Mouse (Mus musculus): Measurements from ENCODE around the gene Snap25.

The Snap25 gene

GRCm38 (mm10) chr2:136713299-136713758 lies at the start of gene Snap25:
Gene Snap25 (plus strand): TSS chr2:136713453.
- peak; percentile 93 to 95 for DNase-seq

- DNase-seq, result no peak
Observed at GRCm38 (mm10) chr2:136666951-136667350, 46.3 kb upstream of the Snap25 start.

GRCm38 (mm10) chr2:136669183-136669582 lies 44.1 kb upstream of the Snap25 start:
- DNase-seq, result peak in 1 of 2 experiments; percentile 11

GRCm38 (mm10) chr2:136669665-136670064 lies 43.6 kb upstream of the Snap25 start:
- DNase-seq, result no peak

- DNase-seq, result peak; percentile 81 to 85
Observed at GRCm38 (mm10) chr2:136670539-136671271, 42.5 kb upstream of the Snap25 start.

GRCm38 (mm10) chr2:136674077-136674757 lies 39.0 kb upstream of the Snap25 start:
- DNase-seq, result peak; percentile 83

- DNase-seq, result no peak
Observed at GRCm38 (mm10) chr2:136676196-136676595, 37.1 kb upstream of the Snap25 start.

- DNase-seq, result no peak
Observed at GRCm38 (mm10) chr2:136676918-136677445, 36.3 kb upstream of the Snap25 start.

GRCm38 (mm10) chr2:136678321-136679161 lies 34.7 kb upstream of the Snap25 start:
- DNase-seq, result peak; percentile 95

- DNase-seq, result peak; percentile 79 to 83
Observed at GRCm38 (mm10) chr2:136679280-136680221, 33.7 kb upstream of the Snap25 start.

- no peak for DNase-seq
Observed at GRCm38 (mm10) chr2:136682146-136682860, 30.9 kb upstream of the Snap25 start.

- peak; percentile 80 to 89 for DNase-seq
Observed at GRCm38 (mm10) chr2:136686195-136686594, 27.1 kb upstream of the Snap25 start.

- DNase-seq, result peak; percentile 62 to 69
Observed at GRCm38 (mm10) chr2:136687316-136687715, 25.9 kb upstream of the Snap25 start.

GRCm38 (mm10) chr2:136689476-136689875 lies 23.8 kb upstream of the Snap25 start:
- DNase-seq, result peak in 1 of 2 experiments; percentile 20

GRCm38 (mm10) chr2:136691681-136692080 lies 21.6 kb upstream of the Snap25 start:
- DNase-seq, result peak; percentile 40 to 51

GRCm38 (mm10) chr2:136699429-136700227 lies 13.6 kb upstream of the Snap25 start:
- peak in 1 of 2 experiments; percentile 41 for DNase-seq

GRCm38 (mm10) chr2:136703376-136703775 lies 9.9 kb upstream of the Snap25 start:
- peak; percentile 66 to 80 for DNase-seq

- DNase-seq, result no peak
Observed at GRCm38 (mm10) chr2:136711155-136711554, 2.1 kb upstream of the Snap25 start.

GRCm38 (mm10) chr2:136711746-136712440 lies 1.4 kb upstream of the Snap25 start:
- DNase-seq, result peak; percentile 80 to 82

All from cerebellum, postnatal 25 days (tissue).